In the genomic region with DNA sequence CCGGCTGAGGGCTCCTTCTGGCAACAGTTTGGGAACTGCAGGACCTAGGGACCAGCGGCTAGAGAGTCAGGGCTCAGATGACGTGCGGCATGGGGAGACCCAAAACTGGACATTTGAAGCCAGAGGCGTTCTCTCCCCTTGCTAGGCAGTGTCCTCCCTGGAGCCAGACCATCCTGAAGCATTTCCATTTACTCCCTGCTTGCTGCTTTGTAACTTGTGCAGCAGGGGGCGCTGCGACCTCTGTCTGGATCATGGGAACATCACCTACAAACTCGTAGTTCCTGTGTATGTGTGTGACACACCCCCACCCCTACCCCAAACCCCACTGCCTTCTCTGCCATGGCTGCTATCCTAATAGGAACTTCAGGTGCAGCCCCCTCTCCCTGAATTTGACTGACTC, we compare ENCODE assay signal across 9 mouse cellular contexts. TPM values are rescaled to one million over a fixed set of nuclear protein-coding genes. Genes with fewer than 3 reads are reported as not detected.
A peak's percentile ranks its signal among the peaks of the same experiment; 100 is the strongest.
DNase-seq lines count a peak whose midpoint lies in the region; ATAC-seq and TF ChIP-seq lines count a peak whose summit lies in the region.
"Had no signal": no experiment of that assay in that cellular context is flagged by ENCODE, and none has a peak within 500 bp of the region (broad histone marks: within the 10 kb centered on the region; RNA-seq: fewer than 3 reads in every experiment).

No protein-coding gene starts in this region.

- peak; percentile 86 for TF ChIP-seq CTCF in liver, adult 2 months (IDR thresholded peaks at IDR 0.05; ENCODE audit: low read depth, low read length)
- peak; percentile 95 for TF ChIP-seq CTCF in lung, adult 2 months (IDR thresholded peaks at IDR 0.05; ENCODE audit: insufficient read depth, low read length)

- H3K27me3 ChIP-seq in liver, adult 2 months (ENCODE audit: control insufficient read depth, insufficient read depth, low read length): no peaks in the 10 kb centered on the region
- no peaks in the 10 kb centered on the region for H3K27me3 ChIP-seq in liver, embryonic 11.5 days (replicated peaks; ENCODE audit: control insufficient read depth, insufficient read depth, low read length)

- H3K4me3 ChIP-seq in liver, adult 2 months (ENCODE audit: insufficient read depth, low read depth, low read length): no peak overlapping the region
- no peak overlapping the region for H3K4me3 ChIP-seq in liver, embryonic 11.5 days (ENCODE audit: low read depth, low read length)
- H3K4me3 ChIP-seq in lung, adult 2 months (replicated peaks; ENCODE audit: extremely low read depth, low read depth, low read length): no peak overlapping the region

- H3K79me2 ChIP-seq in liver, adult 2 months (ENCODE audit: control insufficient read depth, insufficient read depth, low read length): peaks cover 7% of the 10 kb centered on the region; the same call in 1 of the 2 replicates

- H3K27ac ChIP-seq in liver, adult 2 months (replicated peaks; ENCODE audit: insufficient read depth, low read depth, low read length): no peak overlapping the region
- no peak overlapping the region for H3K27ac ChIP-seq in liver, embryonic 11.5 days (ENCODE audit: low read depth, low read length)

- no peaks in the 10 kb centered on the region for H3K9me3 ChIP-seq in liver, embryonic 11.5 days (ENCODE audit: control insufficient read depth, low read length)

- DNase-seq in cerebellum, postnatal 14 days: peak; percentile 63 to 82
- no peak for DNase-seq in cerebellum, adult 9-10 months
- peak; percentile 38 for DNase-seq in liver, adult 2 months (ENCODE audit: extremely low read depth, low read depth, low spot score)
- no peak for DNase-seq in liver, embryonic 11.5 days (ENCODE audit: low spot score)
- DNase-seq in adrenal gland, adult 18-20 months (ENCODE audit: low spot score in 2 of 2): peak; percentile 65 to 77
- DNase-seq in lung, adult 2 months: peak; percentile 65
- DNase-seq in testis, postnatal 10 days (ENCODE audit: low spot score): peak; percentile 87

- H3K4me1 ChIP-seq in liver, adult 2 months (ENCODE audit: control insufficient read depth, insufficient read depth, low read length): peaks cover 6% of the 10 kb centered on the region
- H3K4me1 ChIP-seq in liver, embryonic 11.5 days (replicated peaks; ENCODE audit: control insufficient read depth, insufficient read depth, low read length): peaks cover 8% of the 10 kb centered on the region
- H3K4me1 ChIP-seq in lung, adult 2 months (ENCODE audit: control insufficient read depth, insufficient read depth, low read length): peaks cover 3% of the 10 kb centered on the region; the same call in 1 of the 2 replicates

- no peak for TF ChIP-seq POLR2A in liver, adult 2 months (IDR thresholded peaks at IDR 0.05; ENCODE audit: extremely low read depth, insufficient read depth, low read length)
- TF ChIP-seq POLR2A in lung, adult 2 months (IDR thresholded peaks at IDR 0.05; ENCODE audit: borderline replicate concordance, extremely low read depth, low read depth, low read length): no peak

- 42% methylated on average over 8 of the region's 8 CpGs for WGBS in liver, adult 2 months
- WGBS in liver, embryonic 11.5 days: 27% methylated on average over 8 of the region's 8 CpGs
- 32% methylated on average over 8 of the region's 8 CpGs for WGBS in lung, adult 2 months

- H3K9ac ChIP-seq in liver, adult 2 months (ENCODE audit: low read depth, low read length): no peak overlapping the region
- H3K9ac ChIP-seq in liver, embryonic 11.5 days (ENCODE audit: low read depth, low read length): no peak overlapping the region

- no peak for ATAC-seq in liver, embryonic 11.5 days (replicated peaks; ENCODE audit: low FRiP score)
- ATAC-seq in frontal cortex, adult (ENCODE audit: low TSS enrichment): peak; percentile 39; the same call in 1 of the 2 replicates

- H3K4me2 ChIP-seq in liver, embryonic 11.5 days: no peak overlapping the region

- H3K36me3 ChIP-seq in liver, adult 2 months (ENCODE audit: control insufficient read depth, insufficient read depth, low read length): no peaks in the 10 kb centered on the region
- H3K36me3 ChIP-seq in liver, embryonic 11.5 days (ENCODE audit: control insufficient read depth, insufficient read depth, low read length): no peaks in the 10 kb centered on the region

RNA-seq across cellular contexts. Expression of a gene that starts 4.8 kb away (rescaled TPM):
- total RNA-seq in liver, adult 2 months (2014; rRNA removed): 11.4 and 13.0 TPM in 2 replicates
- polyA plus RNA-seq in liver, adult 2 months (2012; rRNA removed): 16.1 and 21.2 TPM in 2 replicates
- 2.0 and 2.5 TPM in 2 replicates for polyA plus RNA-seq in liver, embryonic 11.5 days (2014; fragmentation: Nextera tagmentation; extraction: Ambion mirVana)
- 1 to 10 TPM in 1 of 2 experiments, under 1 TPM in 1; 0.96 to 1.2 TPM for total RNA-seq in adrenal gland, adult 18-20 months (2021)
- polyA plus RNA-seq in lung, adult 2 months (2012; rRNA removed): 1.1 and 1.3 TPM in 2 replicates

RNA-seq across cellular contexts. Expression of a gene that starts 7.3 kb away (rescaled TPM):
- not detected in 2 replicates for total RNA-seq in liver, adult 2 months (2014; rRNA removed)
- not detected in 2 replicates for polyA plus RNA-seq in liver, adult 2 months (2012; rRNA removed)
- not detected in 2 replicates for polyA plus RNA-seq in liver, embryonic 11.5 days (2014; fragmentation: Nextera tagmentation; extraction: Ambion mirVana)
- total RNA-seq in adrenal gland, adult 18-20 months (2021): not detected
- 0.56 and 0.81 TPM in 2 replicates for polyA plus RNA-seq in lung, adult 2 months (2012; rRNA removed)
- polyA plus RNA-seq: large intestine, adult 2 months had no signal

RNA-seq across cellular contexts. Expression of a gene that starts 35.9 kb away (rescaled TPM):
- not detected in 2 replicates for total RNA-seq in liver, adult 2 months (2014; rRNA removed)
- 0.18 and 7.6 TPM in 2 replicates for polyA plus RNA-seq in liver, adult 2 months (2012; rRNA removed)
- polyA plus RNA-seq in liver, embryonic 11.5 days (2014; fragmentation: Nextera tagmentation; extraction: Ambion mirVana): 0.30 and 0.40 TPM in 2 replicates
- 10 to 100 TPM in 1 of 2 experiments, 1 to 10 TPM in 1; 5.5 to 26.0 TPM for total RNA-seq in adrenal gland, adult 18-20 months (2021)
- polyA plus RNA-seq in lung, adult 2 months (2012; rRNA removed): 0.07 TPM in 2 replicates

RNA-seq across cellular contexts. Expression of a gene that starts 49.0 kb away (rescaled TPM):
- total RNA-seq in liver, adult 2 months (2014; rRNA removed): 361 and 389 TPM in 2 replicates
- 249 and 278 TPM in 2 replicates for polyA plus RNA-seq in liver, adult 2 months (2012; rRNA removed)
- 4.5 and 5.8 TPM in 2 replicates for polyA plus RNA-seq in liver, embryonic 11.5 days (2014; fragmentation: Nextera tagmentation; extraction: Ambion mirVana)
- total RNA-seq in adrenal gland, adult 18-20 months (2021): 10 to 100 TPM in 1 of 2 experiments, 1 to 10 TPM in 1; 7.7 to 52.9 TPM
- 0.59 and 0.93 TPM in 2 replicates for polyA plus RNA-seq in lung, adult 2 months (2012; rRNA removed)

Comparison
In these comparisons a context has a peak if more than half of its experiments do, and no peak if none do; other contexts are left out.
1. DNase-seq: peak in cerebellum, postnatal 14 days (2 of 2), liver, adult 2 months (single experiment), adrenal gland, adult 18-20 months (2 of 2), lung, adult 2 months (single experiment) and testis, postnatal 10 days (single experiment); none in cerebellum, adult 9-10 months (single experiment) and liver, embryonic 11.5 days (single experiment).